Mouse (Mus musculus): ENCODE data around the gene Ube2l3. TPM values are rescaled to one million over a fixed set of nuclear protein-coding genes. Genes with fewer than 3 reads are reported as not detected.
"Not testable (repeated sequence)": the region's sequence is repeated elsewhere in the genome, so short reads cannot be mapped to it uniquely, and the experiment has no call there.

Gene Ube2l3
- total RNA-seq, 2 experiments from 2014 or later, result 140 to 146 TPM

DNA sequence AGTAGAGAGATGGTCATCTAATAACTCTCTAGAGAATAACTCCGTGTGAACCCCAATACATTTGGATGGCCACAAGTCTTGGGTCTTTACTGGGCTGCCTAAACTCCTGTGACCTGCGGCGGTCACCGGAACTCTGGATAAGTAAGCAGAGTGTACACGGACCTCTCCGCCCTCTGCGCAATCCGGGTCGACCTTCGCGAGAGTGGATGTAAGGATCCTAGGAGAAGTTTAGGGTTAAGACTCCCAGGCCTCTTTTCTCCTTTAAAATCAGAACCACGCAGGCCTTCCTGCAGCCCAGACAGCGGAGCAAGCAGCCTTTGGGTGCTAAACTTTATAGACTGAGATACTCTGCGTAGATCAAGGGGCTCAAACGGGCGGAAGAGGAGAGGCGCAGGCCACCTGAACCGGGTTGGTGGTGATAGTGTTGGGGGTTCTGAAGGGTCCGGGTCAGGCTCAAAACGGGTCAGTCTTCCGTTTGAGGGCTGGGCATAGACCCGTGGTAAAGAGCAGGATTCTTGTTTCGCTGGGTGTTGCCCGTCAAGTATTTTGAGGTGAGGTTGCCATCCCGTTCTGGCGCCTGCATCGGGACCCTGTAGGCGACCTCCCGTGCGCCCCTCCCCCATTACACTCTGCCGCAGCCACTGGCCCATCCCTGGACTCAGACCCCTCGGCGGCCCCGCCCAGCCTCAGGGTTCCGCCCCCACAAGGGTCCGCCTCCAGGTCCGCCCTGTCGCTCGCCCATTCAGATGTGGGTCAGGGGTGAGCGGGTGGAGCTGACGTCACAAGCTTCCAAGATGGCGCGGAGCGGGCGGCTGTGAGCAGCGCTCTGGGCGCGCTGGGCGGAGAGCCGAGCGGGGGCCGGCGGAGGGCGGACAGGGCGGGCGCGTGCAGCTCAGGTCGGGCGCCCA is 30.6 kb upstream of the Ube2l3 start, which contains the start of gene Hic2:
Gene Hic2, plus strand, starts transcription at position 779 of the 908 bp plus-strand sequence.
- peak; percentile 89 for DNase-seq (ENCODE audit: extremely low spot score in 1 of 2, low spot score in 2 of 2)
- H3K27ac ChIP-seq, result peak within 1 kb of the TSS; percentile 95
- intact Hi-C loops (cut with DNase I), result loop anchor here (1.0 kb wide), 2 partner anchors 24 to 44 kb away; no protein-coding TSS in a partner anchor
- TF ChIP-seq CTCF (IDR thresholded peaks at IDR 0.05), result no peak
- peak within 1 kb of the TSS; percentile 81 for H3K4me3 ChIP-seq

DNA sequence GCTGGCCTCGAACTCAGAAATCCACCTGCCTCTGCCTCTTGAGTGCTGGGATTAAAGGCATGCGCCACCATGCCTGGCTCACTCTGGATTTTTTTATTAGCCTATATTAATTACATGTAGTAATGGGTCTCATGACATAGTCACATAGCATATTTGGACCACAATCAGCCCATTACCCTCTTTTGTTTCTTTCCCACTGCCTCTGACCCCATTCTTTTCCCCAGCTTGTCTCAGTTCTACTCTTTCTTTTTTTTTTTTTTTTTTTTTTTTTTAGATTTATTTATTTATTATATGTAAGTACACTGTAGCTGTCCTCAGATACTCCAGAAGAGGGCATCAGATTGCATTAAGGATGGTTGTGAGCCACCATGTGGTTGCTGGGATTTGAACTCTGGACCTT is 29.1 kb upstream of the Ube2l3 start:
- DNase-seq (ENCODE audit: extremely low spot score in 1 of 2, low spot score in 2 of 2); intact Hi-C loops (cut with DNase I); H3K4me3 ChIP-seq; H3K27ac ChIP-seq: not testable (repeated sequence)

DNA sequence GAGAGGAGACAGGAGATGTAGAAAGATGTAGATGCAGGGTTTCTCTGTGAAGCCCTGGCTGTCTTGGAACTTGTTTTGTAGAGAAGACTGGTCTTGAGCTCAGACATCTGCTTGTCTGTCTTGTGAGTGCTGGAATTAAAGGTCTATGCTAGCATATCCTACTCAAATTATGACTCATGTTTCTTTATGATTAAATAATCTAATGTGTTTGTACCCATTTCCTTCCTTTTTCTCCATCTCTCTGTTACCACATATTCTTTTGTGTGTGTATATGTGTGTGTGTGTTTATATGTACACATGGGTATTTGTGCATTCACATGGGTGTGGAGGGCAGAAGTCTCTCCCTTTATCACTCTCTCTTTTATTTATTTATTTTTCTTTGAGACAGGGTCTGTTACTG is 24.0 kb upstream of the Ube2l3 start:
- DNase-seq (ENCODE audit: extremely low spot score in 1 of 2, low spot score in 2 of 2), result no peak
- intact Hi-C loops (cut with DNase I), result no loop called here
- TF ChIP-seq CTCF (IDR thresholded peaks at IDR 0.05), result no peak
- Histone ChIP-seq H3K4me3 (no peak overlapping the region), H3K27ac (no peak overlapping the region)

- no peak overlapping the region for H3K27ac ChIP-seq
- DNase-seq (ENCODE audit: extremely low spot score in 1 of 2, low spot score in 2 of 2), result no peak
- no peak for TF ChIP-seq CTCF (IDR thresholded peaks at IDR 0.05)
- H3K4me3 ChIP-seq, result no peak overlapping the region
- intact Hi-C loops (cut with DNase I), result no loop called here
Measured at GRCm38 (mm10) chr16:17225584-17225983, 23.1 kb upstream of the Ube2l3 start.

DNA sequence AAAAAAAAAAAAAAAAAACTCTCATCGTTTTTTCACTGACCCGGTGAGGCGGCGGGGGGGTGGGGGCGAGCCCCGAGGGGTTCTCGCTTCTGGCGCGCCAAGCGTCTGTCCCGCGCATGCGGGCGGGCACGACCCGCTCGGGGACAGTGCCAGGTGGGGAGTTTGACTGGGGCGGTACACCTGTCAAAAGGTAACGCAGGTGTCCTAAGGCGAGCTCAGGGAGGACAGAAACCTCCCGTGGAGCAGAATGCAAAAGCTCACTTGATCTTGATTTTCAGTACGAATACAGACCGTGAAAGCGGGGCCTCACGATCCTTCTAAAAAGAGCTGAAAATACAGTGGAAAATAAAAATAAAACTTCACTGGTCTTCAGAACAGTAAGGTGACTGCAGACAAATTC is 19.7 kb upstream of the Ube2l3 start:
- TF ChIP-seq CTCF (IDR thresholded peaks at IDR 0.05), result no peak
- intact Hi-C loops (cut with DNase I), result no loop called here
- Histone ChIP-seq H3K4me3 (no peak overlapping the region), H3K27ac (no peak overlapping the region)
- peak; percentile 95 to 100 for DNase-seq (ENCODE audit: extremely low spot score in 1 of 2, low spot score in 2 of 2)

DNA sequence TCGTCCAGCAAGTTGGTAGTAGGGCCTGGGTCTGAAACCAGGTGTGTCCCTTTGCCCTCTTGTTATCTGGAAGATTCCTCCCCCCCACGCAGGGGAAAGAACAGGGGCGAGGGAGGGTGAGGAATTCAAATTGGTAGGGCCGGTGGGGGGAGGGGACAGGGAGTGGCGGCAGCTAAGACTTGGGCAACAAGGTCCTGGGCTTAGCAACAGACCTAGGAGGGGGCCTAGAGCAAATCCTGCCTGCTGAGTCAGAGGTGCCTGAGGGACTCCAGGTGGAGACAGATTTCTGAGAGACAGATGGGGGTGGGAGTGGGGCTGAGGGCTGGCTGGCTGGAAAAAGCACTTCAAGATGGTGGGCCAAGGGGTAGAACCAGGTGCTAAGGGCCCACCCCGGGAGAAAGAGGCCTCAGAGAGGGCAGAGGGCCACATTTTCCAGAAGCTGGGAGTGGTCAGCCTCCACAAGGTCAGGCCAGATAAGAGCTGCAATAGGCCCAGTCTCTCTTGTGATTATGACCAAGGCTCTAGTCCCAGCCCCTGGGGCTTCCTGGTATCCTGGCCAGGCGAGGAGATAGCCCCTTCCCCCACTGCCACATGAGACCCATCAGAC is 17.8 kb upstream of the Ube2l3 start:
- intact Hi-C loops (cut with DNase I), result no loop called here
- DNase-seq (ENCODE audit: extremely low spot score in 1 of 2, low spot score in 2 of 2), result no peak
- H3K4me3 ChIP-seq, result no peak overlapping the region
- TF ChIP-seq CTCF (IDR thresholded peaks at IDR 0.05), result no peak
- no peak overlapping the region for H3K27ac ChIP-seq

GRCm38 (mm10) chr16:17216934-17217633 is 14.6 kb upstream of the Ube2l3 start:
- Histone ChIP-seq H3K27ac (no peak overlapping the region), H3K4me3 (no peak overlapping the region)
- no peak for DNase-seq (ENCODE audit: extremely low spot score in 1 of 2, low spot score in 2 of 2)
- intact Hi-C loops (cut with DNase I), result no loop called here
- no peak for TF ChIP-seq CTCF (IDR thresholded peaks at IDR 0.05)

GRCm38 (mm10) chr16:17209981-17210838 is 7.8 kb upstream of the Ube2l3 start:
- H3K4me3 ChIP-seq, result peak overlapping the region; percentile 57
- H3K27ac ChIP-seq, result no peak overlapping the region
- TF ChIP-seq CTCF (IDR thresholded peaks at IDR 0.05), result peak; percentile 73
- intact Hi-C loops (cut with DNase I), result loop anchor here (1.0 to 5.0 kb wide), 4 partner anchors 23 to 78 kb away; partner anchors contain the start of genes Hic2, Sdf2l1 and Tmem191c
- DNase-seq (ENCODE audit: extremely low spot score in 1 of 2, low spot score in 2 of 2), result peak; percentile 85 to 87

DNA sequence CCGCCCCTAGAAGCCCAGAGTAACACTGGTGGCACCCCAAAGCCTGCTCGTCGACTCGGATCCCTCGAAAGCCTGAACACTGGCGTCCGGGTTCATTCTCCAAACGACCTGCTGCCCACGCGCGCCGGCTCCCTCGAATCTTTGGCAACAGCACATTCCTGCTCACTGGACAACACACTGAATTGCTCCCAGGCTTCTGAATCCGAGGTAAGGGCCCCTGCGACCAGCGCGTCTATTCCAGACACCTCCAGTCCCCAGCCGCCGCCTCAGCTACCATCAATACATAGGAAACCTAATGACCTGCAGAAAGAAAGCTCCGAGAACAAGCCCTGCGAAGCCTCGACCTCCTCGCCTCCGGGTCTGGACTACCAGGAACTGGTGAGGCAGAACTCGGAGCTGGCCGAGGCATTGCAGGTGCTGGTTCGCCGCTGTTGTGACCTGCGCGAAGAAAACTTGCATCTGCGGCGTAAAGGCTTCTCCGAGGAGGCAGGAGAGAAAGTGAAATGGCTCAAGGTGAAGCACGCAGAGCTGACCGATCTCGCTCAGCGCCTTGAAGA is 7.0 kb upstream of the Ube2l3 start:
- peak in 1 of 2 experiments; percentile 23 for DNase-seq (ENCODE audit: extremely low spot score in 1 of 2, low spot score in 2 of 2)
- intact Hi-C loops (cut with DNase I), result loop anchor here (1.0 to 5.0 kb wide), 3 partner anchors 24 to 77 kb away; partner anchors contain the start of genes Hic2 and Sdf2l1
- no peak overlapping the region for H3K27ac ChIP-seq

More for the DNA sequence above, 7.0 kb upstream of the Ube2l3 start:
- H3K4me3 ChIP-seq, result peak overlapping the region; percentile 57
- TF ChIP-seq CTCF (IDR thresholded peaks at IDR 0.05), result no peak
